Mouse (Mus musculus) MEL (cell line): Measurements from ENCODE around the gene Spint2. TPM values are rescaled to one million over a fixed set of nuclear protein-coding genes. Genes with fewer than 3 reads are reported as not detected.

ENCODE experiments used
- DNase-seq: peaks from one replicate; pipeline ENCODE4 v3.0.0; 2011; ENCODE audit warnings: low read depth, low spot score
- H3K27ac ChIP-seq: 2 replicates; pipeline ENCODE4 v1.5.1; 2012; ENCODE audit warnings: low read depth, mild to moderate bottlenecking, control low read depth, low read length, moderate library complexity; ENCODE audit not compliant: control insufficient read depth
- H3K27me3 ChIP-seq, 2 experiments: fragments of 150-350 bp in 1 of 2; sonication (generic) in 1 of 2; 2 replicates each; pipeline ENCODE4 v1.6.1; 2012; ENCODE audit warnings: low read length in 2 of 2, mild to moderate bottlenecking in 2 of 2, improper control_type of control experiment in 1 of 2, moderate library complexity in 1 of 2; ENCODE audit not compliant: insufficient read depth in 2 of 2, control insufficient read depth in 1 of 2
- H3K36me3 ChIP-seq, 2 experiments: 2 replicates each; pipeline ENCODE4 v1.6.1; 2012 to 2014; ENCODE audit warnings: low read length in 2 of 2, improper control_type of control experiment in 1 of 2, inconsistent platforms in 1 of 2, mild to moderate bottlenecking in 1 of 2; ENCODE audit not compliant: insufficient read depth in 2 of 2, control insufficient read depth in 1 of 2
- H3K4me1 ChIP-seq, 2 experiments: fragments of 150-350 bp in 1 of 2; sonication (generic) in 1 of 2; 2 replicates each; pipeline ENCODE4 v1.6.1; 2012; ENCODE audit warnings: low read length in 2 of 2, improper control_type of control experiment in 1 of 2, mild to moderate bottlenecking in 1 of 2; ENCODE audit not compliant: insufficient read depth in 2 of 2, control insufficient read depth in 1 of 2
- H3K4me3 ChIP-seq, 2 experiments: fragments of 150-350 bp in 1 of 2; sonication (generic) in 1 of 2; 2 replicates each; pipeline ENCODE4 v1.5.1; 2012; ENCODE audit warnings: low read depth in 2 of 2, low read length in 2 of 2, mild to moderate bottlenecking in 2 of 2, moderate library complexity in 2 of 2, control low read depth in 1 of 2, improper control_type of control experiment in 1 of 2; ENCODE audit not compliant: control insufficient read depth in 1 of 2, insufficient read depth in 1 of 2
- H3K79me2 ChIP-seq: 2 replicates; pipeline ENCODE4 v1.6.1; 2012; ENCODE audit warnings: mild to moderate bottlenecking, low read length, moderate library complexity; ENCODE audit not compliant: control insufficient read depth, poor library complexity, insufficient read depth
- H3K9ac ChIP-seq: 2 replicates; pipeline ENCODE4 v1.6.1; 2012; ENCODE audit warnings: low read depth, mild to moderate bottlenecking, control low read depth, low read length, moderate library complexity; ENCODE audit not compliant: control insufficient read depth, poor library complexity, severe bottlenecking
- H3K9me3 ChIP-seq: fragments of 150-350 bp; sonication (generic); replicated peaks from 2 replicates; pipeline ENCODE4 v1.6.1; 2012; ENCODE audit warnings: mild to moderate bottlenecking, low read length, improper control_type of control experiment, moderate library complexity; ENCODE audit not compliant: insufficient read depth
- BHLHE40 ChIP-seq: IDR thresholded peaks from 2 replicates; pipeline ENCODE4 v1.6.1; 2012; ENCODE audit warnings: low read depth, mild to moderate bottlenecking, inconsistent platforms, low read length, improper control_type of control experiment, borderline replicate concordance
- CTCF ChIP-seq, 3 experiments: IDR thresholded peaks in 2 of 3; conservative IDR thresholded peaks in 1 of 3; 2 replicates each; pipeline ENCODE4 v1.5.1; 2011 to 2012; ENCODE audit warnings: low read length in 3 of 3, low read depth in 2 of 3, mild to moderate bottlenecking in 2 of 3, improper control_type of control experiment in 1 of 3, inconsistent platforms in 1 of 3, mixed read lengths in 1 of 3, moderate library complexity in 1 of 3; ENCODE audit not compliant: control insufficient read depth in 1 of 3, insufficient read depth in 1 of 3, poor library complexity in 1 of 3, severe bottlenecking in 1 of 3
- E2F4 ChIP-seq: IDR thresholded peaks from 2 replicates; pipeline ENCODE4 v1.6.1; 2011; ENCODE audit warnings: low read depth, low read length, improper control_type of control experiment, borderline replicate concordance
- ELF1 ChIP-seq: IDR thresholded peaks from 2 replicates; pipeline ENCODE4 v1.6.1; 2014; ENCODE audit warnings: low read depth, mild to moderate bottlenecking, inconsistent platforms, low read length, improper control_type of control experiment, moderate library complexity
- EP300 ChIP-seq, 2 experiments: IDR thresholded peaks; 2 replicates each; pipeline ENCODE4 v1.6.1; 2011; ENCODE audit warnings: improper control_type of control experiment in 2 of 2, low read length in 2 of 2, low read depth in 1 of 2, mild to moderate bottlenecking in 1 of 2
- ETS1 ChIP-seq: IDR thresholded peaks from 2 replicates; pipeline ENCODE4 v1.6.1; 2012; ENCODE audit warnings: low read depth, mild to moderate bottlenecking, inconsistent platforms, low read length, improper control_type of control experiment, moderate library complexity
- GABPA ChIP-seq: IDR thresholded peaks from 2 replicates; pipeline ENCODE4 v1.6.1; 2012; ENCODE audit warnings: low read depth, mild to moderate bottlenecking, inconsistent platforms, low read length, improper control_type of control experiment, moderate library complexity
- GATA1 ChIP-seq: IDR thresholded peaks from 2 replicates; pipeline ENCODE4 v1.6.1; 2011; ENCODE audit warnings: low read depth, low read length, improper control_type of control experiment
- HCFC1 ChIP-seq: IDR thresholded peaks from 2 replicates; pipeline ENCODE4 v1.6.1; 2012; ENCODE audit warnings: low read depth, mild to moderate bottlenecking, inconsistent platforms, low read length, improper control_type of control experiment, moderate library complexity
- JUND ChIP-seq: IDR thresholded peaks from 2 replicates; pipeline ENCODE4 v1.6.1; 2011; ENCODE audit warnings: low read depth, mild to moderate bottlenecking, improper control_type of control experiment, low read length
- KAT2A ChIP-seq: conservative IDR thresholded peaks from 2 replicates; pipeline ENCODE4 v1.6.1; 2012; ENCODE audit warnings: low read depth, low read length, improper control_type of control experiment, inconsistent platforms
- MAFK ChIP-seq: IDR thresholded peaks from 2 replicates; pipeline ENCODE4 v1.6.1; 2011; ENCODE audit warnings: low read depth, mild to moderate bottlenecking, low read length, improper control_type of control experiment, borderline replicate concordance
- MAX ChIP-seq: IDR thresholded peaks from 2 replicates; pipeline ENCODE4 v1.6.1; 2011; ENCODE audit warnings: low read length, improper control_type of control experiment
- MAZ ChIP-seq: IDR thresholded peaks from 2 replicates; pipeline ENCODE4 v1.6.1; 2012; ENCODE audit warnings: low read depth, mild to moderate bottlenecking, inconsistent platforms, low read length, improper control_type of control experiment
- MYB ChIP-seq: IDR thresholded peaks from 2 replicates; pipeline ENCODE4 v1.6.1; 2011; ENCODE audit warnings: mild to moderate bottlenecking, low read depth, low read length, improper control_type of control experiment
- MYC ChIP-seq: IDR thresholded peaks from 2 replicates; pipeline ENCODE4 v1.6.1; 2011; ENCODE audit warnings: low read depth, mild to moderate bottlenecking, low read length, improper control_type of control experiment, moderate library complexity
- NRF1 ChIP-seq: IDR thresholded peaks from 2 replicates; pipeline ENCODE4 v1.6.1; 2014; ENCODE audit warnings: low read depth, mild to moderate bottlenecking, inconsistent platforms, low read length, improper control_type of control experiment, moderate library complexity; ENCODE audit not compliant: poor library complexity, insufficient read depth, severe bottlenecking
- POLR2A ChIP-seq, 2 experiments: IDR thresholded peaks; 2 replicates each; pipeline ENCODE4 v1.6.1; 2011 to 2012; ENCODE audit warnings: low read length in 2 of 2, mild to moderate bottlenecking in 2 of 2, control low read depth in 1 of 2, improper control_type of control experiment in 1 of 2, low read depth in 1 of 2, moderate library complexity in 1 of 2; ENCODE audit not compliant: control insufficient read depth in 1 of 2, insufficient read depth in 1 of 2, poor library complexity in 1 of 2
- POLR2AphosphoS2 ChIP-seq: IDR thresholded peaks from 2 replicates; pipeline ENCODE4 v1.6.1; 2011; ENCODE audit warnings: low read length, improper control_type of control experiment
- POLR2AphosphoS5 ChIP-seq: IDR thresholded peaks from 2 replicates; pipeline ENCODE4 v1.6.1; 2012; ENCODE audit warnings: low read depth, borderline replicate concordance, mild to moderate bottlenecking, inconsistent platforms, low read length, moderate library complexity, mixed read lengths
- RAD21 ChIP-seq: IDR thresholded peaks from 2 replicates; pipeline ENCODE4 v1.6.1; 2011; ENCODE audit warnings: mild to moderate bottlenecking, low read depth, low read length, improper control_type of control experiment
- RCOR1 ChIP-seq: IDR thresholded peaks from 2 replicates; pipeline ENCODE4 v1.6.1; 2012; ENCODE audit warnings: low read depth, mild to moderate bottlenecking, inconsistent platforms, low read length, improper control_type of control experiment
- SIN3A ChIP-seq: IDR thresholded peaks from 2 replicates; pipeline ENCODE4 v1.6.1; 2012; ENCODE audit warnings: low read length, improper control_type of control experiment, inconsistent platforms
- SMC3 ChIP-seq: IDR thresholded peaks from 2 replicates; pipeline ENCODE4 v1.6.1; 2011; ENCODE audit warnings: low read depth, low read length, improper control_type of control experiment
- TAL1 ChIP-seq: IDR thresholded peaks from 2 replicates; pipeline ENCODE4 v1.6.1; 2012; ENCODE audit warnings: mild to moderate bottlenecking, inconsistent platforms, low read length, moderate library complexity, mixed read lengths
- TBP ChIP-seq: IDR thresholded peaks from 2 replicates; pipeline ENCODE4 v1.8.0; 2011; ENCODE audit warnings: low read depth, low read length, improper control_type of control experiment
- USF1 ChIP-seq: IDR thresholded peaks from 2 replicates; pipeline ENCODE4 v1.6.1; 2014; ENCODE audit warnings: low read depth, mild to moderate bottlenecking, inconsistent platforms, low read length, improper control_type of control experiment, moderate library complexity
- USF2 ChIP-seq, 2 experiments: IDR thresholded peaks; 2 replicates each; pipeline ENCODE4 v1.6.1; 2011 to 2012; ENCODE audit warnings: improper control_type of control experiment in 2 of 2, low read length in 2 of 2, borderline replicate concordance in 1 of 2, inconsistent platforms in 1 of 2, low read depth in 1 of 2, mild to moderate bottlenecking in 1 of 2; ENCODE audit not compliant: insufficient read depth in 1 of 2
- ZC3H11A ChIP-seq: IDR thresholded peaks from 2 replicates; pipeline ENCODE4 v1.6.1; 2012; ENCODE audit warnings: low read depth, mild to moderate bottlenecking, inconsistent platforms, low read length, improper control_type of control experiment
- ZKSCAN1 ChIP-seq: IDR thresholded peaks from 2 replicates; pipeline ENCODE4 v1.6.1; 2012; ENCODE audit warnings: low read depth, mild to moderate bottlenecking, inconsistent platforms, low read length, improper control_type of control experiment, moderate library complexity
- ZMIZ1 ChIP-seq: IDR thresholded peaks from 2 replicates; pipeline ENCODE4 v1.6.1; 2012; ENCODE audit warnings: low read depth, mild to moderate bottlenecking, inconsistent platforms, low read length, improper control_type of control experiment, moderate library complexity
- ZNF384 ChIP-seq: IDR thresholded peaks from 2 replicates; pipeline ENCODE4 v1.6.1; 2012; ENCODE audit warnings: low read depth, mild to moderate bottlenecking, inconsistent platforms, low read length, improper control_type of control experiment
- polyA plus RNA-seq, 2 experiments: library from polyadenylated mRNA; stranded (reverse) in 1 of 2; unstranded in 1 of 2; fragments of >175 nt in 1 of 2; fragments of >200 nt in 1 of 2; gene quantifications; 2 replicates each; pipeline versions ENCODE4 v1.2.1 to v1.2.4; 2012; ENCODE audit warnings: low replicate concordance in 2 of 2, low read depth in 1 of 2; ENCODE audit not compliant: insufficient read length in 2 of 2, insufficient read depth in 1 of 2, missing spikeins in 1 of 2
- total RNA-seq: library from RNA; depleted of rRNA; stranded (reverse); fragments of 300-350 nt; gene quantifications from 2 replicates; pipeline ENCODE4 v1.2.3, GENCODE M21; 2012

Spint2 gene
- total and polyA plus RNA-seq, 3 experiments, result 78.1 to 131 TPM; not detected in 1

DNA sequence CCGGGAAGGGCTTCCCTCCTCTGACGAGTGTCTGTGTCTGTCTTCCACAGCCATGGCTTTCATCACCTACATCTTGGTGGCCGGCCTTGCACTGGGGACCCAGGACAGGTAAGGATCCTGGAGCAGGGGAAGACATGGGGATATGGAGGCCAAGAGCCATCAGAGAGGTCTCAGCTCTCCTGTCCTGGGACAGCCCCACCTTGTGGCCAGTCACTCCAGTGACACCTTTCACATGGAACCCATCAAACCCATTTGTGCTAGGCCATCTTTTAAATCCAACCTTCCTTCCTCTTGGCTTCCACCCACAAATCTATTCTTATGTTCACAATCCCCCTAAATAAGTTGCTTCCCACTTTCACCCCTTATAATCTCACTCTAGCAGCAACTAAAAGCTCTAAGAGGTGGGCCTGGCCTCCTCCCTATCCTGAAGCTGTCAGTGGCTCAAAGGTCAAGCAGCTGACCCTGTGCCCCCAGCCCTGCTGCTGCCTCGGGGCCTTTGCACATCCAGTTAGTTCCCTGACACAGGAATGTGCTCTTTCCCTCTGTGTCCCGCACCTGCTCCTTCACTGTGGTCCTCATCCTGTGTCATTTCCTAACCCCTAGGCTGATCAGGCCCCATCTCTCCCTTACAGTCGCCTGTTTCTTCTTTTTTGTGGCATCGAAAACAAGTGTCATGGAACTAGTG, 36.8 kb downstream of the Spint2 start:
- Histone ChIP-seq H3K9ac (no peak overlapping the region), H3K4me3 (no peak overlapping the region), H3K36me3 (no peaks in the 10 kb centered on the region), H3K27ac (no peak overlapping the region), H3K79me2 (no peaks in the 10 kb centered on the region), H3K9me3 (no peaks in the 10 kb centered on the region), H3K27me3 (no peaks in the 10 kb centered on the region), H3K4me1 (no peaks in the 10 kb centered on the region)
- TF ChIP-seq RCOR1 (no peak), EP300 (IDR thresholded peaks at IDR 0.05; ENCODE audit: low read depth in 1 of 2, low read length in 2 of 2) (no peak), NRF1 (no peak), BHLHE40 (no peak), USF2 (IDR thresholded peaks at IDR 0.05; ENCODE audit: borderline replicate concordance in 1 of 2, insufficient read depth in 1 of 2, low read depth in 1 of 2, low read length in 2 of 2) (no peak), MAZ (no peak), GABPA (no peak), MAFK (no peak), MYC (no peak), GATA1 (no peak), ETS1 (no peak), ELF1 (no peak), POLR2AphosphoS5 (no peak), JUND (no peak), CTCF (IDR thresholded peaks at IDR 0.05 in 2 of 3, conservative IDR thresholded peaks at IDR 0.05 in 1 of 3; ENCODE audit: control insufficient read depth in 1 of 3, insufficient read depth in 1 of 3, low read depth in 2 of 3, low read length in 3 of 3, poor library complexity in 1 of 3, severe bottlenecking in 1 of 3) (peak; percentile 72 to 80 (median 74)), MYB (no peak), E2F4 (no peak), ZKSCAN1 (no peak), ZMIZ1 (no peak), SMC3 (peak; percentile 82), HCFC1 (no peak), POLR2A (IDR thresholded peaks at IDR 0.05; ENCODE audit: control insufficient read depth in 1 of 2, insufficient read depth in 1 of 2, low read depth in 1 of 2, low read length in 2 of 2, poor library complexity in 1 of 2) (no peak), KAT2A (no peak), ZNF384 (no peak), TAL1 (no peak), ZC3H11A (peak; percentile 28), POLR2AphosphoS2 (no peak), TBP (no peak), MAX (no peak), RAD21 (peak; percentile 50), USF1 (no peak), SIN3A (no peak)
- peak; percentile 63 for DNase-seq
